Mouse (Mus musculus) natural killer cell, adult 2 months (primary cell): ENCODE data around the gene Smco1.

Experiments
- DNase-seq, 2 experiments: peaks; one replicate each; pipeline ENCODE4 v3.0.0; 2022; ENCODE audit warnings: low spot score in 2 of 2

Gene Smco1

GRCm38 (mm10) chr16:32312386-32312785, 41.1 kb downstream of the Smco1 start:
- no peak for DNase-seq

DNA sequence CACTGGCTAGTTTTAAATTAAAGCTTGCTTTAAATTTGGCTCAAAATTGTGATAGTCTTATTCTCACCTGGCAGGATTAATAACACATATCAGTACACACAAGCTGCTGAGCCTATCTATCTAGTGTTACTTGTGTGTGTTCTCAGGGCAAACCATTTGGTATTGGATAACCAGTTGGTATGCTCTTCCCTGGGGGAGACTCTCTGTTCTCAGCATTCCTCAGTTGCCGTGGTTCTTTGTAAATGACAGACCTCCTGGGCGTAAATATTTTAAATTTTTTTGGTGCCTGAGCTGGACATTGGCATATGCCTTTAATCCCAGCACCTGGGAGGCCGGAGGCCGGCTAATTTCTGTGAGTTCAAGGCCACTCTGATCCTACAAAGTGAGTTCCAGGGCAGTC, 41.6 kb downstream of the Smco1 start:
- DNase-seq: no peak

DNA sequence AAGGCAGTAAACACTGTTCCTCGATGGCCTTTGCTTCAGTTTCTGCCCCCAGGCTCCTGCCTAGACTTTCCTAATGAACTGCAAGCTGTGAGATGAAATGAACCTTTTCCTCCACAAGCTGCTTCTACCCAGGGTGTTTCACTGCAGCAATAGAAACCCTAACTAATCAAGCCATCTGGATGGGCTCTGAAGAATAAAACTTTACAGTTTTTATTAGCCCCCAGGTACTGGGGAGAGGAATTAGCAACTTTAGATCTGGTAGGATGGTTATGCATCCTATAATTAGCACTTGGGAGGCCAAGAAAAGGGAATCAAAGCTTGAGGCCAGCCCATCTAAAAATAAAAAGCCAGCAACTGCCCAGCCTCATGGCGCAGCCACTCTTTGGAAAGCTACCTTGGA, 45.3 kb downstream of the Smco1 start:
- DNase-seq: no peak

DNA sequence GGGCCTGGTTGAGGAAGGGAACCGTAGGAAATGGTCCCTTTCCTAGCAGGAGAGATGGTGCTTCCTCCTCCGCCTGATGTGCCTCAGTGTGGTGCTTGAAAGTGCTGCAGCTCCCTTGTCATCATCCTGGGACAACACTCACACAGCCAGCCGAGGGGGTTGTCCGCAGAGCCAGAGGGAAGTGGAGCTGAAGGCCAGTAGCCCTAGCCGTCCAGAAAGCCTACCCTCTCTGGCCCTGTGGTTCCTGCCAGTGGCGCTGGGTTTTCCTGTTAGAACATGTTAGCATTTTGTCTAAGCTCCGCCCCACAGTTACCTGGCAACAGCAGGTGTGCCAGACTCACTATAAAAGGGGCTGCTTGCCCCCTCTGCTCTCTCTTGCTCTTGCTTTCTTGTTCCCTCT, 52.7 kb downstream of the Smco1 start:
- DNase-seq: no peak
